Mouse (Mus musculus): ENCODE data around the gene Trex1. TPM values are rescaled to one million over a fixed set of nuclear protein-coding genes. Genes with fewer than 3 reads are reported as not detected.

The Trex1 gene
- polyA plus RNA-seq, 1 experiment from 2014 or later: 20.9 TPM

DNA sequence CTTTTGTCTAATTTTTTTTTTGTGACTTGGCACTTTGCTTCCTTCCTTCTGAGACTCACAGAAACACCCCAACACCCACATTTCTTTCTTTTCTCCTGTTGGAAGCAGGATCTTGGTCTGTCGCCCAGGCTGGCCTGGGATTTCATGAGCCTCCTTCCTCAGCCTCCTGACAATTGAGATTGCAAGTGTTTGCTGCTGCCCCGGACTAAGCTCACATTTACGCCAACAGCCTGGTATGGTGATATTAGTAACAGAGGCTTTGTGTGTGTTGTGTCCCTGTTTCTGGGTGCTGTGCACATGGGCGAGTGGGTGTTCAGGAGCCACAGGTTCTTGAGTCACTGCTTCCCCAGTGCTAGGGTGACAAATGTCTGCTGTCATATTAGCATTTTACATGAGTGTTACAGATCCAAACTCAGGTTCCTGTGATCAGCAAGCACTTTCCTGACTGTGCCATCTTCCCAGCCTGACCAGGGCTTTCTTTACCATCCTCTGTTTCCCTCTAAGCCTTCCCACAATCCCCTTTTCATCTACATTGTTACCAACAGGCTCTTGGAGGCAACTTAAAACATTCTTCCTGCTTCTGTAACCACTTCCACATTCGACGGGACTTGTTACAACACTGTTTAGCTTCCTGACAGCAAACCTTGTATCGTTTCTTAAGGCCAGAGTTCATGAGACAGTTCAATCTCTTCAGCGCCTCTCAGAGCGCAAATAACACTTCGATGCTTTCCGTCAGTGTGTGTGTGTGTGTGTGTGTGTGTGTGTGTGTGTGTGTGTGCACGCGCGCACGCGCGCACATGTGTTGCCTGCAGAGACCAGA, 36.5 kb downstream of the Trex1 start:
- WGBS: 74% methylated on average over 17 of the region's 17 CpGs
- H3K36me3 ChIP-seq (ENCODE audit: insufficient read depth, low read length): no peaks in the 10 kb centered on the region
- no peaks in the 10 kb centered on the region for H3K9me3 ChIP-seq (ENCODE audit: low read length)
- ATAC-seq (no peak), DNase-seq (ENCODE audit: low spot score) (peak; percentile 53)
- no peaks in the 10 kb centered on the region for H3K4me1 ChIP-seq (ENCODE audit: insufficient read depth, low read depth, low read length)
- H3K27ac ChIP-seq (ENCODE audit: low read length): no peak overlapping the region
- TF ChIP-seq EP300 (IDR thresholded peaks at IDR 0.05) (0 out of 2 replicates have a peak, but pooled peaks have one; percentile 20), CTCF (IDR thresholded peaks at IDR 0.05) (no peak)
- H3K9ac ChIP-seq (replicated peaks; ENCODE audit: low read depth): no peak overlapping the region
- H3K4me2 ChIP-seq (replicated peaks; ENCODE audit: low read depth, low read length): no peak overlapping the region
- H3K27me3 ChIP-seq (replicated peaks; ENCODE audit: insufficient read depth, low read length): no peaks in the 10 kb centered on the region
- no peak overlapping the region for H3K4me3 ChIP-seq (ENCODE audit: low read depth, low read length)

DNA sequence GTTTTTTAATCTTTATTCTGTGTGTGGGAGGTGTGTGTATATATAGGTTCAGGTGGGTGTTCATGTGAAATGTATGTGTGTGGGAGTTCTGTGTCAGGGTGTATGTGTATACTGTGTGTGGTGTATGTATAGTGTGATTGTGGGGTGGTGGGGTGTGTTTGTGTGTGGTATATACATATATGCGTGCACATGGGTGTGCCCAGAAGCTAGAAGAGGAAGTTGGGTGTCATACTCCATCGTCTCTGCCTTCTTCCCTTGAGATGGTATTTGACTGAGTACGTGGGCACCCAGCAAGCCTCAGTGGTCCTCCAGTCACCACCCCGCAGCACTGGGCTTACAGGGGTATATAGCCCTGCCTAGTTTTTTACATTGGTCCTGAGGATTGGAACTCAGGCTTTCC, 38.1 kb downstream of the Trex1 start:
- no peak for TF ChIP-seq EP300 (IDR thresholded peaks at IDR 0.05)
- Histone ChIP-seq H3K36me3 (ENCODE audit: insufficient read depth, low read length) (no peaks in the 10 kb centered on the region), H3K4me3 (ENCODE audit: low read depth, low read length) (no peak overlapping the region), H3K9ac (replicated peaks; ENCODE audit: low read depth) (no peak overlapping the region), H3K4me2 (replicated peaks; ENCODE audit: low read depth, low read length) (no peak overlapping the region), H3K27ac (ENCODE audit: low read length) (no peak overlapping the region), H3K27me3 (replicated peaks; ENCODE audit: insufficient read depth, low read length) (no peaks in the 10 kb centered on the region), H3K4me1 (ENCODE audit: insufficient read depth, low read depth, low read length) (no peaks in the 10 kb centered on the region), H3K9me3 (ENCODE audit: low read length) (no peaks in the 10 kb centered on the region)
- ATAC-seq (no peak), DNase-seq (ENCODE audit: low spot score) (no peak)
- WGBS: 68% methylated on average over 4 of the region's 4 CpGs

- Histone ChIP-seq H3K36me3 (ENCODE audit: insufficient read depth, low read length) (no peaks in the 10 kb centered on the region), H3K4me3 (ENCODE audit: low read depth, low read length) (no peak overlapping the region), H3K4me1 (ENCODE audit: insufficient read depth, low read depth, low read length) (no peaks in the 10 kb centered on the region), H3K9me3 (ENCODE audit: low read length) (no peaks in the 10 kb centered on the region), H3K27me3 (replicated peaks; ENCODE audit: insufficient read depth, low read length) (no peaks in the 10 kb centered on the region), H3K4me2 (replicated peaks; ENCODE audit: low read depth, low read length) (no peak overlapping the region), H3K27ac (ENCODE audit: low read length) (no peak overlapping the region), H3K9ac (replicated peaks; ENCODE audit: low read depth) (no peak overlapping the region)
- TF ChIP-seq CTCF (IDR thresholded peaks at IDR 0.05): no peak
- no peak for TF ChIP-seq EP300 (IDR thresholded peaks at IDR 0.05)
- 32% methylated on average over 11 of the region's 11 CpGs for WGBS
- DNase-seq (ENCODE audit: low spot score) (no peak), ATAC-seq (peak; percentile 23; the same call in 1 of the 2 replicates)
These were observed 42.4 kb downstream of the Trex1 start for GRCm38 (mm10) chr9:109016973-109017604.

- H3K4me2 ChIP-seq (replicated peaks; ENCODE audit: low read depth, low read length): no peak overlapping the region
- no peak for ATAC-seq
- no peak for DNase-seq (ENCODE audit: low spot score)
- TF ChIP-seq EP300 (IDR thresholded peaks at IDR 0.05) (no peak), CTCF (IDR thresholded peaks at IDR 0.05) (no peak)
- H3K4me1 ChIP-seq (ENCODE audit: insufficient read depth, low read depth, low read length): no peaks in the 10 kb centered on the region
- H3K9ac ChIP-seq (replicated peaks; ENCODE audit: low read depth): no peak overlapping the region
- H3K27me3 ChIP-seq (replicated peaks; ENCODE audit: insufficient read depth, low read length): no peaks in the 10 kb centered on the region
- H3K9me3 ChIP-seq (ENCODE audit: low read length): no peaks in the 10 kb centered on the region
- H3K27ac ChIP-seq (ENCODE audit: low read length): no peak overlapping the region
- H3K4me3 ChIP-seq (ENCODE audit: low read depth, low read length): no peak overlapping the region
- 48% methylated on average over 8 of the region's 8 CpGs for WGBS
- H3K36me3 ChIP-seq (ENCODE audit: insufficient read depth, low read length): no peaks in the 10 kb centered on the region
These were observed 44.1 kb downstream of the Trex1 start for GRCm38 (mm10) chr9:109015397-109015796.

- no peaks in the 10 kb centered on the region for H3K9me3 ChIP-seq (ENCODE audit: low read length)
- H3K4me3 ChIP-seq (ENCODE audit: low read depth, low read length): no peak overlapping the region
- ATAC-seq (no peak), DNase-seq (ENCODE audit: low spot score) (no peak)
- no peaks in the 10 kb centered on the region for H3K27me3 ChIP-seq (replicated peaks; ENCODE audit: insufficient read depth, low read length)
- H3K4me1 ChIP-seq (ENCODE audit: insufficient read depth, low read depth, low read length): no peaks in the 10 kb centered on the region
- no peak overlapping the region for H3K9ac ChIP-seq (replicated peaks; ENCODE audit: low read depth)
- 0 out of 2 replicates have a peak, but pooled peaks cover 6% of the 10 kb centered on the region for H3K36me3 ChIP-seq (ENCODE audit: insufficient read depth, low read length)
- 85% methylated on average over 14 of the region's 14 CpGs for WGBS
- TF ChIP-seq CTCF (IDR thresholded peaks at IDR 0.05): no peak
- no peak for TF ChIP-seq EP300 (IDR thresholded peaks at IDR 0.05)
- H3K4me2 ChIP-seq (replicated peaks; ENCODE audit: low read depth, low read length): no peak overlapping the region
- no peak overlapping the region for H3K27ac ChIP-seq (ENCODE audit: low read length)
These were observed 49.2 kb downstream of the Trex1 start for GRCm38 (mm10) chr9:109010316-109010690.

- Histone ChIP-seq H3K36me3 (ENCODE audit: insufficient read depth, low read length) (0 out of 2 replicates have a peak, but pooled peaks cover 6% of the 10 kb centered on the region), H3K9me3 (ENCODE audit: low read length) (no peaks in the 10 kb centered on the region), H3K27ac (ENCODE audit: low read length) (no peak overlapping the region), H3K4me2 (replicated peaks; ENCODE audit: low read depth, low read length) (no peak overlapping the region), H3K27me3 (replicated peaks; ENCODE audit: insufficient read depth, low read length) (no peaks in the 10 kb centered on the region), H3K4me1 (ENCODE audit: insufficient read depth, low read depth, low read length) (no peaks in the 10 kb centered on the region), H3K9ac (replicated peaks; ENCODE audit: low read depth) (no peak overlapping the region), H3K4me3 (ENCODE audit: low read depth, low read length) (no peak overlapping the region)
- TF ChIP-seq CTCF (IDR thresholded peaks at IDR 0.05) (no peak), EP300 (IDR thresholded peaks at IDR 0.05) (no peak)
- 41% methylated on average over 17 of the region's 17 CpGs for WGBS
- peak; percentile 43 for DNase-seq (ENCODE audit: low spot score)
- ATAC-seq: peak; percentile 65
These were observed 49.8 kb downstream of the Trex1 start for GRCm38 (mm10) chr9:109009636-109010315.
